Mouse (Mus musculus): ENCODE results near the gene Ebf1. TPM values are rescaled to one million over a fixed set of nuclear protein-coding genes. Genes with fewer than 3 reads are reported as not detected.

The Ebf1 gene
- polyA plus RNA-seq, 1 experiment, result 26.6 TPM

DNA sequence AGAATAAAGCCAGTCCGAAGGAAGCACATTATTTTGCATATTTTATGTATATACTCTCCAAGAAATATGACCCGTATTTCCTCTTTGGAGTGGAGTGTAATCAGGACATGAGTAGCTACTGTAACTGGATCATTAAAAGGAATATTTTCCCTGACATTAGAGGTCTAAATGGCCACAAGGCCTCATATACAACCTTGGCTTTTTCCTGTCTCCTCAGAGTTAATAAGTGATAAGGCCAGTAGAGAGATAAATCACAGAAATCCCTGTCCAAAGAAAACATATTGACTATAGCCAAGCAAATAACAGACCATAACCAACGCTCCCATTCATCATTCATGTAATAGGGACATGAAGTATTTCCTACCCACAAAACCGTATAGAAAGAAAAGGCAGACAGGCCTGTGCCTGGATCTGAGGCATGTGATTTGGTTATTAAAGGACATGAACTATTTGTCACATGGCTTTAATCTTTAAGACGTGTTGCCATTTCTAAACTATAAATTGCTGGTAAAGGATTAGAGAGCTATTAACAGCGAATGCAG is 315.9 kb downstream of the Ebf1 start:
- 89% methylated on average over 6 of the region's 6 CpGs for WGBS

GRCm38 (mm10) chr11:44943781-44944180 is 326.7 kb downstream of the Ebf1 start:
- H3K36me3 ChIP-seq (ENCODE audit: control insufficient read depth, insufficient read depth, low read length), result no peaks in the 10 kb centered on the region
- peaks cover 8% of the 10 kb centered on the region; the same call in 1 of the 2 replicates for H3K4me1 ChIP-seq (ENCODE audit: control insufficient read depth, insufficient read depth, insufficient read length)
- H3K27ac ChIP-seq (ENCODE audit: insufficient read depth, low read length), result no peak overlapping the region
- 93% methylated on average over 4 of the region's 4 CpGs for WGBS
- no peaks in the 10 kb centered on the region for H3K27me3 ChIP-seq (ENCODE audit: control insufficient read depth, insufficient read depth, low read length)
- no peak for DNase-seq (ENCODE audit: low read depth in 1 of 2, low spot score in 2 of 2)
- no peak for TF ChIP-seq CTCF (IDR thresholded peaks at IDR 0.05; ENCODE audit: extremely low read depth, insufficient read depth, insufficient read length, insufficient replicate concordance)
- no peak for TF ChIP-seq POLR2A (IDR thresholded peaks at IDR 0.05; ENCODE audit: low read depth, low read length)
- H3K4me3 ChIP-seq (ENCODE audit: extremely low read depth, insufficient read depth, insufficient read length), result no peak overlapping the region

More for the DNA sequence above, 315.9 kb downstream of the Ebf1 start:
- peaks cover 2% of the 10 kb centered on the region; the same call in 1 of the 2 replicates for H3K36me3 ChIP-seq (ENCODE audit: control insufficient read depth, insufficient read depth, low read length)
- no peak overlapping the region for H3K27ac ChIP-seq (ENCODE audit: insufficient read depth, low read length)
- H3K4me1 ChIP-seq (ENCODE audit: control insufficient read depth, insufficient read depth, insufficient read length), result peaks cover 3% of the 10 kb centered on the region
- no peak overlapping the region for H3K4me3 ChIP-seq (ENCODE audit: extremely low read depth, insufficient read depth, insufficient read length)
- H3K27me3 ChIP-seq (ENCODE audit: control insufficient read depth, insufficient read depth, low read length), result no peaks in the 10 kb centered on the region
- no peak for DNase-seq (ENCODE audit: low read depth in 1 of 2, low spot score in 2 of 2)
- TF ChIP-seq CTCF (IDR thresholded peaks at IDR 0.05; ENCODE audit: extremely low read depth, insufficient read depth, insufficient read length, insufficient replicate concordance), result no peak
- TF ChIP-seq POLR2A (IDR thresholded peaks at IDR 0.05; ENCODE audit: low read depth, low read length), result no peak

DNA sequence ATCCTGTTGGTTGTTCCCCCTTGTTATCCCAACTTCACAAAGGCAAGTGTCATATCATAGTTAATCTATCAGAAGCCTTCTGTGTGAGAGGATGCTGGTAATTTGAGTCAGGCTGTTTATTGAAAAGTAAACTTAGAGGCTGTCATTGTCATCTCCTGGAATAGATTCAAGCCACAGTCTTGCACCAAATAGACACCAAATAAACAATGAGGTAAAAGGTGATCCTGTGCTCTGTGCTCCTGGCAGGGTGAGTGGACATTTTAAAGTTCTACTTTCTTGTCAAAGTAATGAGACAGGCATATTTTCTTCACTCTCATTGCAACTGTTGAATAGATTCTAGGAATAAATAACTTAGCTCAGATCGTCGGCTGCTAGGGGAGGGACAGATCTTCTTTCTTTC is 327.3 kb downstream of the Ebf1 start:
- Histone ChIP-seq H3K27me3 (ENCODE audit: control insufficient read depth, insufficient read depth, low read length) (no peaks in the 10 kb centered on the region), H3K4me3 (ENCODE audit: extremely low read depth, insufficient read depth, insufficient read length) (no peak overlapping the region), H3K27ac (ENCODE audit: insufficient read depth, low read length) (no peak overlapping the region), H3K36me3 (ENCODE audit: control insufficient read depth, insufficient read depth, low read length) (no peaks in the 10 kb centered on the region), H3K4me1 (ENCODE audit: control insufficient read depth, insufficient read depth, insufficient read length) (peaks cover 8% of the 10 kb centered on the region; the same call in 1 of the 2 replicates)
- WGBS, result 90% methylated on average over 2 of the region's 2 CpGs
- DNase-seq (ENCODE audit: low read depth in 1 of 2, low spot score in 2 of 2), result no peak
- TF ChIP-seq POLR2A (IDR thresholded peaks at IDR 0.05; ENCODE audit: low read depth, low read length) (no peak), CTCF (IDR thresholded peaks at IDR 0.05; ENCODE audit: extremely low read depth, insufficient read depth, insufficient read length, insufficient replicate concordance) (no peak)

DNA sequence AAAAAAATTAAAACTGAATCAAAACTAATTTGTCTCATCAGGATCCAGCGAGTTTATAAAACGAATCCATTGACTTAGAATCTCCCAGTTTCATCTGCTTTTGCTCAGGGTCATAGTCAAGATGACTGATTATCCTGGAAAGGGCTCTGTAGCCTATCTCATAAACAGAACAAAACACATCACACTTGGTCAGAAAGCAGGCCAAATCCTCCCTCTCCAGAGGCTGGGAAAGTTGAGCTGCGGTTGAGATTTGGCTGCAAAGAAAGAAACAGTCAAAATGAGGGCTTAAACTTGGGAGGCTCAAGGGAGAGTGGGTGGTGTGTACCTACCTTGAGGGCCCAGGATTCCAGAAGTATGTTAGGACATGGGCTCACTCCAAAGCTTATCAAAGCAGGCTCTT is 329.5 kb downstream of the Ebf1 start:
- WGBS, result 89% methylated on average over 3 of the region's 3 CpGs
- Histone ChIP-seq H3K4me3 (ENCODE audit: extremely low read depth, insufficient read depth, insufficient read length) (no peak overlapping the region), H3K27me3 (ENCODE audit: control insufficient read depth, insufficient read depth, low read length) (no peaks in the 10 kb centered on the region), H3K27ac (ENCODE audit: insufficient read depth, low read length) (no peak overlapping the region), H3K36me3 (ENCODE audit: control insufficient read depth, insufficient read depth, low read length) (no peaks in the 10 kb centered on the region), H3K4me1 (ENCODE audit: control insufficient read depth, insufficient read depth, insufficient read length) (peaks cover 8% of the 10 kb centered on the region)
- TF ChIP-seq CTCF (IDR thresholded peaks at IDR 0.05; ENCODE audit: extremely low read depth, insufficient read depth, insufficient read length, insufficient replicate concordance) (no peak), POLR2A (IDR thresholded peaks at IDR 0.05; ENCODE audit: low read depth, low read length) (no peak)
- no peak for DNase-seq (ENCODE audit: low read depth in 1 of 2, low spot score in 2 of 2)

- Histone ChIP-seq H3K4me3 (ENCODE audit: extremely low read depth, insufficient read depth, insufficient read length) (no peak overlapping the region), H3K4me1 (ENCODE audit: control insufficient read depth, insufficient read depth, insufficient read length) (peaks cover 8% of the 10 kb centered on the region), H3K27me3 (ENCODE audit: control insufficient read depth, insufficient read depth, low read length) (no peaks in the 10 kb centered on the region), H3K36me3 (ENCODE audit: control insufficient read depth, insufficient read depth, low read length) (no peaks in the 10 kb centered on the region), H3K27ac (ENCODE audit: insufficient read depth, low read length) (peak overlapping the region; percentile 55; the same call in 1 of the 2 replicates)
- WGBS, result 62% methylated on average over 6 of the region's 6 CpGs
- TF ChIP-seq CTCF (IDR thresholded peaks at IDR 0.05; ENCODE audit: extremely low read depth, insufficient read depth, insufficient read length, insufficient replicate concordance), result no peak
- TF ChIP-seq POLR2A (IDR thresholded peaks at IDR 0.05; ENCODE audit: low read depth, low read length), result no peak
- no peak for DNase-seq (ENCODE audit: low read depth in 1 of 2, low spot score in 2 of 2)
Measured at GRCm38 (mm10) chr11:44948541-44948940, 331.4 kb downstream of the Ebf1 start.

DNA sequence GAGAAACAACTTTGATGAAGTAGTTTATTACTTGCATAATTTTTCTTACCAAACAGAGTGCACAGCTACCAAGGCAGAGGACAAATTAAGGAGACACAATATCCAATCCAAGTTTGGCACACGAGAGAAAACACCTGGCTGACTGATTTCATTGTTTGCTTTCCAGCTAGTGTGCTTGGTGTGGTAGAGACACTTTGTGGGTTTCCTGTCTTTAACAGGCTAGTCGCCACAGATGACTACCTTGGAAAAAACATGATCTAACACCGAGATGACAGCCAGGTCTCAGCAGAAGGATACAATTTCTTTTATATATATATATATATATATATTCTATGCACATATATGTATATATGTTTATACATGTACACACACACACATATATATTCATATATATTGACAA is 332.0 kb downstream of the Ebf1 start:
- H3K36me3 ChIP-seq (ENCODE audit: control insufficient read depth, insufficient read depth, low read length), result no peaks in the 10 kb centered on the region
- DNase-seq (ENCODE audit: low read depth in 1 of 2, low spot score in 2 of 2), result peak; percentile 25 to 41
- H3K4me3 ChIP-seq (ENCODE audit: extremely low read depth, insufficient read depth, insufficient read length), result no peak overlapping the region
- H3K27ac ChIP-seq (ENCODE audit: insufficient read depth, low read length), result no peak overlapping the region
- no peaks in the 10 kb centered on the region for H3K27me3 ChIP-seq (ENCODE audit: control insufficient read depth, insufficient read depth, low read length)
- peaks cover 8% of the 10 kb centered on the region for H3K4me1 ChIP-seq (ENCODE audit: control insufficient read depth, insufficient read depth, insufficient read length)
- TF ChIP-seq POLR2A (IDR thresholded peaks at IDR 0.05; ENCODE audit: low read depth, low read length), result no peak
- no peak for TF ChIP-seq CTCF (IDR thresholded peaks at IDR 0.05; ENCODE audit: extremely low read depth, insufficient read depth, insufficient read length, insufficient replicate concordance)
- WGBS, result 7% methylated on average over 3 of the region's 3 CpGs

- DNase-seq (ENCODE audit: low read depth in 1 of 2, low spot score in 2 of 2), result peak; percentile 70 to 91
- H3K27me3 ChIP-seq (ENCODE audit: control insufficient read depth, insufficient read depth, low read length), result no peaks in the 10 kb centered on the region
- no peak overlapping the region for H3K4me3 ChIP-seq (ENCODE audit: extremely low read depth, insufficient read depth, insufficient read length)
- peak overlapping the region; percentile 92 for H3K27ac ChIP-seq (ENCODE audit: insufficient read depth, low read length)
- H3K36me3 ChIP-seq (ENCODE audit: control insufficient read depth, insufficient read depth, low read length), result no peaks in the 10 kb centered on the region
- H3K4me1 ChIP-seq (ENCODE audit: control insufficient read depth, insufficient read depth, insufficient read length), result peaks cover 8% of the 10 kb centered on the region
- TF ChIP-seq POLR2A (IDR thresholded peaks at IDR 0.05; ENCODE audit: low read depth, low read length), result no peak; the same call in 1 of the 2 replicates
- TF ChIP-seq CTCF (IDR thresholded peaks at IDR 0.05; ENCODE audit: extremely low read depth, insufficient read depth, insufficient read length, insufficient replicate concordance), result no peak
- 40% methylated on average over 9 of the region's 9 CpGs for WGBS
Measured at GRCm38 (mm10) chr11:44950319-44950718, 333.2 kb downstream of the Ebf1 start.
